Mouse (Mus musculus): ENCODE measurements around the gene Mkks.

Mkks gene

DNA sequence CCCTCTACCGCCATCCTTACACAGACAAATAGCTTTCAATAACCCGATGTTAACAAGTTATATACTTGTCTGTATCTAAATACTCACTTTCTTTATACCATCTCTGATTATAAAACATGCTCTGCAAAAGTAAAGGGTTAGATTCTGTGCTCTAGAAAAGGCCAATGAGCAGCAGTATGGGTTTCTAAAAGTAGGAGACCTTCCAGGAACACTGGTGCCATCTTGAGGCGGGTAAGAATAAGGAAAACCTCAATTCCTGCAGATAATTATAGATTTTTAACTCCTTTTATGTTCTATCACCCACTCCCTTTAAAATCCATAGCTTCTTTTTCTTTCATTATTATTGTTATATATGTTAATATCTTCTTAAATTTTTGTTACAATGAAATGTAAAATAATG lies 55.3 kb downstream of the Mkks start:
- DNase-seq (ENCODE audit: low read depth, low spot score) = no peak

DNA sequence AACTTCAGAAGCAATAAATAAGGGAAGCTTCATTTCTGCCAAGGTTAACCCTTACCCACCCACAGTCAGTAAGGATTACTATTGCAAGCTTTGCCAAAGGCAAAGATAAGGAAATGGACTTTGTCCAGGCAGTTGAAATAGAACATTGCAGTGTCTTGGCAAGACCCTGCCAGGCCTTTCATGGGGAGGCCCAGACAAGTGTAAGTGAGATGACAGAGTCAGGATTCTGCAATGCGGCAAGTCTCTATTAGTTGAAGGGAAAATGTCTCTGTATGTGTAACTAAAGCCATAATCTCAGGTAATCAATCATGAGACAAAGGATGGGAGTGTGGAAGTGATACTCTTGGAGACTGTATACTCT lies 56.5 kb downstream of the Mkks start:
- no peak for DNase-seq (ENCODE audit: low read depth, low spot score)

GRCm38 (mm10) chr2:136833976-136834714 lies 57.0 kb downstream of the Mkks start:
- DNase-seq (ENCODE audit: low read depth, low spot score) = no peak

DNA sequence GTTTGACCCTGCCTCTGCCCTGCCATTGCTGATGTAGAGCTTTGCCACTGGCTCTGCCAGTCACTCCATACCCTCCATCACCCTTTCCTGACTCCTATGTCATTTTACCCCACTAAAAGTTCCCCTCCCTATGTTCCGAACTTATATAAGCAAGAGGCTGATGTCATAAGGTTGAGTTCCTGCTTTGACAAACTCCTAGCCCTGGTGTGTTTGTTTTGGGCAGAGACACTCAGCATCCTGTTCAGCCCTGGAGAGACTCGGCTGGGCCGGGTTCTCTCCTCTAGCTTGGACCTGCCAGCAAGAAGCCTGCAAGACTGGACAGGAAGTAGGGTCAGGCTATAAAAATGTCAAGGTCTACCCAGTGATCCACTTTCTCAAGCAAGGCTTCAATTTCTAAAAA lies 58.3 kb downstream of the Mkks start:
- no peak for DNase-seq (ENCODE audit: low read depth, low spot score)

- DNase-seq (ENCODE audit: low read depth, low spot score) = no peak
These were observed 63.6 kb downstream of the Mkks start for GRCm38 (mm10) chr2:136827612-136828011.

Measured in retina, postnatal 7 days (tissue).